Mouse (Mus musculus): ENCODE results near the gene Rpsa. TPM values are rescaled to one million over a fixed set of nuclear protein-coding genes. Genes with fewer than 3 reads are reported as not detected.
A peak's percentile ranks its signal among the peaks of the same experiment; 100 is the strongest.

Gene Rpsa
- polyA plus RNA-seq, 1 experiment: 7,213 TPM

- Histone ChIP-seq H3K9me3 (no peaks in the 10 kb centered on the region), H3K4me1 (peaks cover 53% of the 10 kb centered on the region), H3K4me3 (replicated peaks) (peak overlapping the region; percentile 94), H3K27me3 (replicated peaks) (no peaks in the 10 kb centered on the region), H3K36me3 (replicated peaks; ENCODE audit: low read length) (peaks cover 4% of the 10 kb centered on the region)
- TF ChIP-seq GATA1 (IDR thresholded peaks at IDR 0.05; ENCODE audit: borderline replicate concordance, low read length): no peak
- no peak for TF ChIP-seq FLI1 (IDR thresholded peaks at IDR 0.05; ENCODE audit: low read length)
These were observed 16.1 kb upstream of the Rpsa start for GRCm38 (mm10) chr9:120111156-120111945.

GRCm38 (mm10) chr9:120112472-120112871 lies 15.0 kb upstream of the Rpsa start:
- no peak for TF ChIP-seq GATA1 (IDR thresholded peaks at IDR 0.05; ENCODE audit: borderline replicate concordance, low read length)
- no peak for TF ChIP-seq FLI1 (IDR thresholded peaks at IDR 0.05; ENCODE audit: low read length)
- peak overlapping the region; percentile 28 for H3K4me3 ChIP-seq (replicated peaks)
- H3K27me3 ChIP-seq (replicated peaks): no peaks in the 10 kb centered on the region
- H3K4me1 ChIP-seq: peaks cover 64% of the 10 kb centered on the region
- peaks cover 14% of the 10 kb centered on the region for H3K36me3 ChIP-seq (replicated peaks; ENCODE audit: low read length)
- no peaks in the 10 kb centered on the region for H3K9me3 ChIP-seq

- peaks cover 23% of the 10 kb centered on the region for H3K36me3 ChIP-seq (replicated peaks; ENCODE audit: low read length)
- no peaks in the 10 kb centered on the region for H3K9me3 ChIP-seq
- H3K4me1 ChIP-seq: peaks cover 74% of the 10 kb centered on the region
- no peaks in the 10 kb centered on the region for H3K27me3 ChIP-seq (replicated peaks)
- TF ChIP-seq FLI1 (IDR thresholded peaks at IDR 0.05; ENCODE audit: low read length): no peak
- no peak for TF ChIP-seq GATA1 (IDR thresholded peaks at IDR 0.05; ENCODE audit: borderline replicate concordance, low read length)
- no peak overlapping the region for H3K4me3 ChIP-seq (replicated peaks)
These were observed 14.0 kb upstream of the Rpsa start for GRCm38 (mm10) chr9:120113456-120113855.

- Histone ChIP-seq H3K4me1 (peaks cover 81% of the 10 kb centered on the region), H3K36me3 (replicated peaks; ENCODE audit: low read length) (peaks cover 29% of the 10 kb centered on the region)
These were observed 13.3 kb upstream of the Rpsa start for GRCm38 (mm10) chr9:120114051-120114788.

GRCm38 (mm10) chr9:120114789-120115151 lies 12.7 kb upstream of the Rpsa start:
- Histone ChIP-seq H3K4me1 (peaks cover 87% of the 10 kb centered on the region), H3K9me3 (no peaks in the 10 kb centered on the region), H3K4me3 (replicated peaks) (peak overlapping the region; percentile 82), H3K36me3 (replicated peaks; ENCODE audit: low read length) (peaks cover 34% of the 10 kb centered on the region), H3K27me3 (replicated peaks) (no peaks in the 10 kb centered on the region)
- TF ChIP-seq GATA1 (IDR thresholded peaks at IDR 0.05; ENCODE audit: borderline replicate concordance, low read length) (no peak), FLI1 (IDR thresholded peaks at IDR 0.05; ENCODE audit: low read length) (no peak)

More at GRCm38 (mm10) chr9:120114051-120114788, 13.3 kb upstream of the Rpsa start:
- no peaks in the 10 kb centered on the region for H3K27me3 ChIP-seq (replicated peaks)
- no peak for TF ChIP-seq FLI1 (IDR thresholded peaks at IDR 0.05; ENCODE audit: low read length)
- TF ChIP-seq GATA1 (IDR thresholded peaks at IDR 0.05; ENCODE audit: borderline replicate concordance, low read length): no peak
- H3K4me3 ChIP-seq (replicated peaks): peak overlapping the region; percentile 18
- no peaks in the 10 kb centered on the region for H3K9me3 ChIP-seq

DNA sequence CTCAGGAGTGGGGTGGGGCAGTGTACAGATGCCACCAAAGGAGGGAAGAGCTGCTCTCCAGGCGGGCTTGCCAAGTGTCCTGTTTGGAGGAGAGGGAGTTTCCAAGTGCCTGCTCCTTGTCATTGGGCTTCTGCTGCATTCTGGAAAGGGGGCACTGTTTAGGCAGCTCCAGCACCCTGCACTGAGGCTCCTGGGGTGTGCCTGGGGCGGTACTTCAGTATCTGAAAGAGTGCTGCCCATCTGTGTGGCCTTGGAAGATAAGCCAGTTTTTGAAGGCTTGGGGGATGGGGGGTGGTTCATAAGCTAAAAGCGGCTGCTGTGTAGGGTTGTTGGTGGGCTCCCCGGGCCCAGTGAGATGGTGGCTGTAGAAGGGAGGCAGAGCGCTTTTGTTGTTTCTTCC lies 11.9 kb upstream of the Rpsa start:
- Histone ChIP-seq H3K4me3 (replicated peaks) (peak overlapping the region; percentile 87), H3K9me3 (no peaks in the 10 kb centered on the region), H3K27me3 (replicated peaks) (no peaks in the 10 kb centered on the region), H3K36me3 (replicated peaks; ENCODE audit: low read length) (peaks cover 42% of the 10 kb centered on the region), H3K4me1 (peaks cover 94% of the 10 kb centered on the region)
- no peak for TF ChIP-seq GATA1 (IDR thresholded peaks at IDR 0.05; ENCODE audit: borderline replicate concordance, low read length)
- no peak for TF ChIP-seq FLI1 (IDR thresholded peaks at IDR 0.05; ENCODE audit: low read length)

DNA sequence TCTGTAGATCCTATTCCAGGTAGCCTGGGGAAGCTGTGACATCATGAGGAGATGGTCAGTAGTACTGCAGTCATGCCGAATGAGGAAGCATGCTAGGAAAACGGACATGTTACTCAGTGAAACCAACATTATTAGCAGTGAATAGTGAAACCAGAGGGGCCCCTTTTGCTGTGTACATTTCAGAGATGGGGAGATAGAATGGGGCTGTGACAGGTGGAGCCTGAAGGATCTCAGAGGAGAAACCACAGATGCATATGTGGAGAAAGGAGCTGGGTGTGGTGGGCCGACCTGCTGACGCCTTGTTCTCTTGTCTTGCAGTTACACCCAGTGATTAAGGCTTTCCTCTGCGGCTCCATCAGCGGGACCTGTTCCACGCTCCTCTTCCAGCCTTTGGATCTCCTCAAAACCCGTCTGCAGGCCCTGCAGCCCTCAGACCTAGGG lies 11.3 kb upstream of the Rpsa start:
- H3K9me3 ChIP-seq: no peaks in the 10 kb centered on the region
- H3K27me3 ChIP-seq (replicated peaks): no peaks in the 10 kb centered on the region
- H3K36me3 ChIP-seq (replicated peaks; ENCODE audit: low read length): peaks cover 49% of the 10 kb centered on the region
- peak overlapping the region; percentile 87 for H3K4me3 ChIP-seq (replicated peaks)
- TF ChIP-seq FLI1 (IDR thresholded peaks at IDR 0.05; ENCODE audit: low read length): no peak
- no peak for TF ChIP-seq GATA1 (IDR thresholded peaks at IDR 0.05; ENCODE audit: borderline replicate concordance, low read length)
- peaks cover 92% of the 10 kb centered on the region for H3K4me1 ChIP-seq

DNA sequence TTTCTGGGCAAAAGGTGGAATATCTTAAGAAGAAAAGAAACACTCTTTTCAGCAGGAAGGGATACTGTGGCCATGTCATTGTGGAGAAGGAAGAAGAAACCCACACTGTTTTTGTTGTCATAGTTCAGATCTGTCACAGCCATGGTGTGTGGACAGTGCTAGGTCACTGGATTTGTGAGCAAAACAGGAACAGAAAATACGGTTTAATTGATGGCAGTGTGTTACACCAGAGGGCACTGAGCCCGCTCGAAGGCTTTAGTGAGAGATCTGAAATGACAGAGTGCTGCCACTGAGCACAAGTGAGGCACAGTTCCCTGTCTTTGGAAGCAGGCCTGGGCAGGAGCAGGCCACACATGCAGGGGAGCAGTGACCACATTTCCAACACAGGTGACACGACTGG lies 9.3 kb upstream of the Rpsa start:
- Histone ChIP-seq H3K4me3 (replicated peaks) (peak overlapping the region; percentile 68), H3K9me3 (no peaks in the 10 kb centered on the region), H3K36me3 (replicated peaks; ENCODE audit: low read length) (peaks cover 63% of the 10 kb centered on the region), H3K27me3 (replicated peaks) (no peaks in the 10 kb centered on the region), H3K4me1 (peaks cover 72% of the 10 kb centered on the region)
- no peak for TF ChIP-seq FLI1 (IDR thresholded peaks at IDR 0.05; ENCODE audit: low read length)
- TF ChIP-seq GATA1 (IDR thresholded peaks at IDR 0.05; ENCODE audit: borderline replicate concordance, low read length): no peak

- Histone ChIP-seq H3K4me1 (peaks cover 55% of the 10 kb centered on the region), H3K36me3 (replicated peaks; ENCODE audit: low read length) (peaks cover 80% of the 10 kb centered on the region), H3K9me3 (no peaks in the 10 kb centered on the region), H3K4me3 (replicated peaks) (no peak overlapping the region), H3K27me3 (replicated peaks) (no peaks in the 10 kb centered on the region)
- TF ChIP-seq GATA1 (IDR thresholded peaks at IDR 0.05; ENCODE audit: borderline replicate concordance, low read length) (no peak), FLI1 (IDR thresholded peaks at IDR 0.05; ENCODE audit: low read length) (no peak)
These were observed 7.0 kb upstream of the Rpsa start for GRCm38 (mm10) chr9:120120503-120120902.

- Histone ChIP-seq H3K36me3 (replicated peaks; ENCODE audit: low read length) (peaks cover 67% of the 10 kb centered on the region), H3K27me3 (replicated peaks) (no peaks in the 10 kb centered on the region), H3K4me3 (replicated peaks) (peak overlapping the region; percentile 98), H3K4me1 (peaks cover 40% of the 10 kb centered on the region), H3K9me3 (no peaks in the 10 kb centered on the region)
- TF ChIP-seq GATA1 (IDR thresholded peaks at IDR 0.05; ENCODE audit: borderline replicate concordance, low read length): no peak
- TF ChIP-seq FLI1 (IDR thresholded peaks at IDR 0.05; ENCODE audit: low read length): no peak
These were observed 621 bp upstream of the Rpsa start for GRCm38 (mm10) chr9:120126868-120127267.

Measured in megakaryocyte, embryonic 14.5 days (primary cell).